Mouse (Mus musculus) embryonic fibroblast, embryonic 13.5 days (primary cell): ENCODE results near the gene Plin3.

Experiments used
- CTCF ChIP-seq: IDR thresholded peaks from 2 replicates; pipeline ENCODE4 v1.5.1; 2011; ENCODE audit warnings: mild to moderate bottlenecking, control low read depth, low read length, moderate library complexity, borderline replicate concordance; ENCODE audit not compliant: insufficient read depth
- POLR2A ChIP-seq: IDR thresholded peaks from 2 replicates; pipeline ENCODE4 v1.6.1; 2011; ENCODE audit warnings: low read depth, mild to moderate bottlenecking, control low read depth, low read length, moderate library complexity

DNA sequence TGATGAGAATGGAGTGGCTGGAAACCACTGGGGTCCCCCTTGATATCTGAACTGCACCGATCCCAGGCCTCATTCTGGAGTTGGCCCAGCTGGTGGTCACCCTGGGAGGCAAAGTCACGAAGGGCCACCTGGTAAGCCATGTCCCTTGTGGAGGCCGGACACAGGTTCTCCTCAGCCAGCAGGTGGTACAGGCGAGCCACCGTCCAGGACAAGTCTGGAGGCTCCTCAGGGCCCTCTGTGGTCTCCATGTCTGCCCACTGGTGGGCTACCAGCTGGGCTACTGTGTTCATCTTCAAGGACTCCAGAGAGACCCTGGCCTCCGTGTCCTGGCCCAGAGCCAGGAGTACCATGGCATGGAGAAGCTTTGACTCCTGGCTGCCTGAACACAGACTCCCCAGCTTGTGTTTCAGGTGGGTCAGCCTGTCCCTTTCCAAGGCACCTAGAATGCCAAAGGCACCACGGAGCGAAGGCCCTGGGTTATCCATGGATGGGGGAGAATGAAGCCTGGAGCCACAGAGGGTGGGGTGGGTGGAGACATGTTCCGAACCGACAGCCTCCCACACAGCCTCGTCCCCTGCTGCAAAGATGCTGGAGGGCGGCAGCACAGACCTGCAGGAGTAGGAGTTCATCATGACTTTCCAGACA lies 20.9 kb downstream of the Plin3 start:
- no peak for TF ChIP-seq CTCF
- no peak for TF ChIP-seq POLR2A
